Mouse (Mus musculus) hindbrain, postnatal 0 days (tissue): Measurements from ENCODE around the gene Sh3gl2. TPM values are rescaled to one million over a fixed set of nuclear protein-coding genes. Genes with fewer than 3 reads are reported as not detected.

ENCODE experiments used
- ATAC-seq: fragments of 200-750 bp; cut with Nextera tagmentation; 2 replicates; pipeline ENCODE4 v1.8.0; 2017; ENCODE audit warnings: mild to moderate bottlenecking, moderate TSS enrichment, moderate library complexity
- DNase-seq: peaks from one replicate; pipeline ENCODE4 v3.0.0-alpha.2; 2015; ENCODE audit warnings: low spot score
- H3K27ac ChIP-seq: fragments of 300-500 bp; sonication (generic); 2 replicates; pipeline ENCODE4 v1.5.1; 2014; ENCODE audit warnings: mild to moderate bottlenecking
- H3K27me3 ChIP-seq: fragments of 300-500 bp; sonication (generic); 2 replicates; pipeline ENCODE4 v1.6.1; 2014; ENCODE audit warnings: low read length, mixed read lengths; ENCODE audit not compliant: insufficient read depth
- H3K36me3 ChIP-seq: fragments of 300-500 bp; sonication (generic); 2 replicates; pipeline ENCODE4 v1.6.1; 2014; ENCODE audit warnings: low read length, mixed read lengths; ENCODE audit not compliant: insufficient read depth
- H3K4me1 ChIP-seq: fragments of 300-500 bp; sonication (generic); 2 replicates; pipeline ENCODE4 v1.6.1; 2014; ENCODE audit warnings: antibody characterized with exemption, low read length, mixed read lengths; ENCODE audit not compliant: insufficient read depth
- H3K4me2 ChIP-seq: fragments of 300-500 bp; sonication (generic); 2 replicates; pipeline ENCODE4 v1.6.1; 2014; ENCODE audit warnings: low read depth, mild to moderate bottlenecking, low read length, moderate library complexity, mixed read lengths
- H3K4me3 ChIP-seq: fragments of 300-500 bp; sonication (generic); 2 replicates; pipeline ENCODE4 v1.5.1; 2014; ENCODE audit warnings: low read length
- H3K9ac ChIP-seq: fragments of 300-500 bp; sonication (generic); replicated peaks from 2 replicates; pipeline ENCODE4 v1.6.1; 2014; ENCODE audit warnings: mild to moderate bottlenecking, low read length, moderate library complexity, mixed read lengths
- H3K9me3 ChIP-seq: fragments of 300-500 bp; sonication (generic); 2 replicates; pipeline ENCODE4 v1.6.1; 2016; ENCODE audit warnings: low read length, mixed read lengths
- CTCF ChIP-seq: IDR thresholded peaks from 2 replicates; pipeline ENCODE4 v1.5.1; 2016; ENCODE audit warnings: antibody characterized with exemption, control low read depth, low read depth
- WGBS: fragments of 180-500 bp; shearing (Covaris S2); extraction: QIAGEN DNeasy Blood & Tissue Kit; methylation state at CpG from one replicate; pipeline ENCODE4 v1.1.7; 2014; 5-methylcytosine and 5-hydroxymethylcytosine counted together
- polyA plus RNA-seq: library from polyadenylated mRNA; unstranded; fragments of >200 nt; fragmentation: Nextera tagmentation; extraction: Ambion mirVana; gene quantifications from 2 replicates; pipeline ENCODE4 v1.2.1, GENCODE M21; 2015
- total RNA-seq: library from RNA; depleted of rRNA; stranded (reverse); fragments of >200 nt; gene quantifications from 2 replicates; pipeline ENCODE4 v1.2.3, GENCODE M21; 2014

Sh3gl2 gene
- total and polyA plus RNA-seq, 2 experiments from 2014 or later: 41.9 to 129 TPM

DNA sequence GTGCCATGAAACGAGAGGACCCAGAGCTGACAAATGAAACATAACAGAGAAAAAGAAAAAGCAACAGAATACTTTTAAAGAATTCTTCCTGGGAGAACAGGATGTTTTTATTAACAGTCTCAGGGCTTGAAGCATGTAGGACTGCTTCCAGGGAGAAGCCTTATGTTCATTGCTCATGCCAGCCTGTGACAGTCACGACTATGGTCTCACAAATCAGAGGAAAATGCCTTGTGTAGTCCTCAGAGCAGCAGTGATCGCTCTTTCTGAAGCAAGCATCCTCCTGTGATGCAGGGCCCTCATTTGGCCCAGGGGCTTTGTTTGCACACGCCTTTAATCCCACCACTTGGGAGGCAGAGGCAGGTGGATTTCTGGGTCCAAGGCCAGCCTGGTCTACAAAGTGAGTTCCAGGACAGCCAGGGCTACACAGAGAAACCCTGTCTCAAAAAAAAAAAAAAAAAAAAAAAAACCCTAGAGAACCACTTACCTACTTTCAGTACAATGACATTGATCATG lies 129.8 kb downstream of the Sh3gl2 start:
- H3K27me3 ChIP-seq: no peaks in the 10 kb centered on the region
- DNase-seq: no peak
- WGBS: 74% methylated on average over 4 of the region's 4 CpGs
- no peak for TF ChIP-seq CTCF
- no peak overlapping the region for H3K4me2 ChIP-seq
- ATAC-seq: no peak
- H3K27ac ChIP-seq: no peak overlapping the region
- no peaks in the 10 kb centered on the region for H3K4me1 ChIP-seq
- no peaks in the 10 kb centered on the region for H3K36me3 ChIP-seq
- H3K9ac ChIP-seq: no peak overlapping the region
- H3K9me3 ChIP-seq: no peaks in the 10 kb centered on the region
- no peak overlapping the region for H3K4me3 ChIP-seq

DNA sequence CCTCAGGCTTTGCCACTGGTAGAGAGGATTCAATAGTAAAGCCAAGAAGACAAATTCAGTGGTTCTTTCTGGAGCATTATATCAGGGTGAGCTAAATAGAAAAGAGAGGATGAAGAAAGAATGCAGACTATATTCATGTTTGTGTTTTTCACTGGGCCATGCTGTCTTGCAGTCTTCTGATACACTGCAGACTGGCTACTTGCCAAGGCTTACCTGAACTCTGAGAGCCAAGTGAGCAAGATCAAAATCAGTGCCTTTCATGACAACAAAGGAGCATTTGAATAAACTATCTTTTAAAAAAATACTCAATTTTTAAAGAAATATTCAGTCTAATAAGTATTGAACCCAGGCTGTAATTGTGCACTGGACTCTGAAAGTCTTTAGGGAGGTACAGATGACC lies 131.4 kb downstream of the Sh3gl2 start:
- ATAC-seq: no peak
- no peak for TF ChIP-seq CTCF
- H3K27ac ChIP-seq: no peak overlapping the region

DNA sequence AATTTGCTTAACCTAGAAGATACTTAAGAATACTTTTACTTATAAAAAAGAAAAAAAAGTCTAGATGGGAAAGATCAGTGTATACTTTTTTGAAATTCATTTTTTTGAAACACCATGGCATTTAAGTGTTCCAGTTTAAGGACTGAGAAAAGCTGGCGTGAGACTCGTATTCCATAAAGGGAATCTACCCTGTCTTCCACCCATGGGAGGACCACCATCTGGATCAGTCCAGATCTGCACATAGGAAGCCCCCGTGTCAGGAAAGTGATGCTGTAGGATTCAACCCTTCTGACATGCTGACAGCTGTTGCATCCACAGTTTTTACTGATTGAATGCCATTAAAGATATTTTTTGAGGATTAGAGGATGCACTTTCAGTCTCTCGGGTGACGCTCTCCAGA lies 134.2 kb downstream of the Sh3gl2 start:
- ATAC-seq (no peak), DNase-seq (no peak)
- Histone ChIP-seq H3K9me3 (no peaks in the 10 kb centered on the region), H3K27me3 (no peaks in the 10 kb centered on the region), H3K4me1 (no peaks in the 10 kb centered on the region), H3K36me3 (no peaks in the 10 kb centered on the region), H3K4me3 (no peak overlapping the region), H3K27ac (no peak overlapping the region), H3K9ac (no peak overlapping the region), H3K4me2 (no peak overlapping the region)
- no peak for TF ChIP-seq CTCF
- WGBS: 79% methylated on average over 5 of the region's 5 CpGs

More for the DNA sequence above, 131.4 kb downstream of the Sh3gl2 start:
- Histone ChIP-seq H3K4me1 (no peaks in the 10 kb centered on the region), H3K9me3 (no peaks in the 10 kb centered on the region), H3K27me3 (no peaks in the 10 kb centered on the region), H3K9ac (no peak overlapping the region), H3K4me2 (no peak overlapping the region), H3K4me3 (no peak overlapping the region), H3K36me3 (no peaks in the 10 kb centered on the region)
- no peak for DNase-seq

DNA sequence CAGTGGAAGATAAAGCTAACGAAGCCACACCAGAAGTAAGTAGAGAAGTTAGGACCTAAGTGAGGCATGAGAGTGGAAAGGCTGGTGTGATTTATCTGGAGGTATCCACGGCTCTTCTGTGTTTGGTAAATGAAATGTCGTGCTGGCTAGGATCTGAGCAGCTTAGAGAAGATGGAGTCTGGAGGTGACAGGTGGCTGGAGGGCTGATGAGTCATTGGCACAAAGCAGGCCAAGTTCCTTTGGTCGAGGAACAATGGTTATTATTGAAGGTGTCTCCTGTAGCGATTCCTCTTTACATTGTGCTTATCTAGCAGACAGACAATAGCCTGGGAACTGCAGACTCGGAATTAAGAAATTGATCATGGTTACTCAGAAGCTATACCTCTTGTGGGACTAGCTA lies 135.8 kb downstream of the Sh3gl2 start:
- no peak overlapping the region for H3K4me2 ChIP-seq
- H3K27me3 ChIP-seq: no peaks in the 10 kb centered on the region
- WGBS: 68% methylated on average over 6 of the region's 6 CpGs
- no peak overlapping the region for H3K9ac ChIP-seq
- no peaks in the 10 kb centered on the region for H3K9me3 ChIP-seq
- no peaks in the 10 kb centered on the region for H3K4me1 ChIP-seq
- H3K4me3 ChIP-seq: no peak overlapping the region
- no peak for TF ChIP-seq CTCF
- DNase-seq (no peak), ATAC-seq (no peak)
- no peaks in the 10 kb centered on the region for H3K36me3 ChIP-seq
- no peak overlapping the region for H3K27ac ChIP-seq

DNA sequence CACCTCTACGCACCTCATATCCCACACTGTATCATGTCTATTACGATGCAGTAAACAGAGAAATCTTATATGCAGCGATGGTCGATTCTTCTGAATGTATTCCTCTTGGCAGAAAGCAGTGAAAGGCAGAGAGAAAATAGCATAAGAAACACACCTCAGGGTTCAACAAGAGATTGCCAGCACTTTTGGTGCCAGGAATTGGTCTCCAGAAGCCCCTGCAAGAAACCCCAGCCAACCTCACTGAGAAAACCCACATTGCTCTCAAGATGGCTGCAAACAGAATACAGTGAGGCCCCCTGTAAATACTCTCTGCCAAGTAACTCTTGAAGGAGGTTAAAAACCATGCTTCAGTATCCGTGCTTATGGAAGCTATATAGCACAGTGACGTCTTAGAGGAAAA lies 141.0 kb downstream of the Sh3gl2 start:
- Histone ChIP-seq H3K36me3 (no peaks in the 10 kb centered on the region), H3K27me3 (no peaks in the 10 kb centered on the region), H3K4me1 (no peaks in the 10 kb centered on the region), H3K4me2 (no peak overlapping the region), H3K4me3 (no peak overlapping the region), H3K27ac (no peak overlapping the region), H3K9me3 (no peaks in the 10 kb centered on the region), H3K9ac (no peak overlapping the region)
- DNase-seq (no peak), ATAC-seq (no peak)
- TF ChIP-seq CTCF: no peak
- WGBS: 81% methylated on average over 6 of the region's 6 CpGs

DNA sequence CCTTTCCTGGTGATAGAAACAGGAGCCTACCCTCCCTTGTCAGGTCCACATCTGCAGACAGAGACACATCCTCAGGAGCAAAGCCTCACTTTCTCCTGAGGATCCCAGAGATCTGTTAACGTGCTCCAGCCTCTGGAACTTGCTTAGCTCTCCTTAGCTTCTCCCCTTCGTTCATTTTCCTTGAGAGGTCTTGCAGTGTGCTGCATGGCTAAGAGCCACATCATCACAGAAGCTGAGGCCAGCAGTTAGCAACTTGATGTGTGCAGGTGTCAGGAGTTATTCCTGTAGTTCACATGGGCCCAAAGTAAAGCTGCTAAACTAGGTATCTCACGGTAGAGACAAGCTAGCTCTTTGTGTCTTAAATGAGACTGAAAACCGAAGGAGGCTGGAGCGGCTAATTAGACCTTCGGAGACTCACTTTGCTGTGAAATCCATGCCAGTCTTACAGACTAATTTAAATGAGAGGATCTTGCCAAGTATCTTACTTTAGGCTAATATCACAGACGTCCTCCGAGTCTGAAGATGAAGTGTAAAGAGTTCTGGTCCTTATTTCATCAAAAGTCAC lies 143.2 kb downstream of the Sh3gl2 start:
- Histone ChIP-seq H3K9ac (no peak overlapping the region), H3K27ac (no peak overlapping the region), H3K9me3 (no peaks in the 10 kb centered on the region), H3K4me2 (no peak overlapping the region), H3K27me3 (no peaks in the 10 kb centered on the region), H3K36me3 (no peaks in the 10 kb centered on the region), H3K4me3 (no peak overlapping the region), H3K4me1 (no peaks in the 10 kb centered on the region)
- no peak for TF ChIP-seq CTCF
- ATAC-seq (no peak), DNase-seq (no peak)
- 58% methylated on average over 8 of the region's 8 CpGs for WGBS

DNA sequence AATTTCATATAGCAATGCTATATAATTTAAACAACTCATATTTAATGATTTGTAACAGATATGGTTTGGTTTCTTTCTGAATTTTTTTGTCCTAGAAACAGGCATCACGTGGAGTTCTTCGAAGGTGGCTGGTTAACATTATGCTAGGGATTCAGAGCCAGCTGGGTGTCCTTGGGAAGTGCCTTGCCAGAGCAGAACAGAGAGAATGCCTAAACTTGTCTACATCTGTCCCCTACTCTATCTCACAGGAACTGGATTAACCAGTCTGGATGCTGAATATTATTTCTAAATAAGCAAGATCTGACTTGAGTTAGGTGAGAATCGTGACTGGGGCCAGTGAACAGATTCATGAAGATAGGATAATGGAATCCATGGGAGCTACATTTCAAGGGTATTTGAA lies 157.7 kb downstream of the Sh3gl2 start:
- DNase-seq (no peak), ATAC-seq (no peak)
- Histone ChIP-seq H3K4me3 (no peak overlapping the region), H3K9me3 (no peaks in the 10 kb centered on the region), H3K4me1 (no peaks in the 10 kb centered on the region), H3K27me3 (no peaks in the 10 kb centered on the region), H3K9ac (no peak overlapping the region), H3K36me3 (no peaks in the 10 kb centered on the region), H3K27ac (no peak overlapping the region), H3K4me2 (no peak overlapping the region)
- no peak for TF ChIP-seq CTCF
- WGBS: 80% methylated on average over 3 of the region's 3 CpGs
